Mouse (Mus musculus) cerebellum, adult 2 months (tissue): ENCODE data around the gene Gorab.

Experiments
- CTCF ChIP-seq: fragments of 200-500 bp; IDR thresholded peaks from 2 replicates; pipeline ENCODE4 v1.5.1; 2011; ENCODE audit warnings: low read depth, mild to moderate bottlenecking, control low read depth, low read length, moderate library complexity, borderline replicate concordance; ENCODE audit not compliant: insufficient read depth
- POLR2A ChIP-seq: fragments of 200-500 bp; IDR thresholded peaks from 2 replicates; pipeline ENCODE4 v1.6.1; 2011; ENCODE audit warnings: low read length, control low read depth, borderline replicate concordance; ENCODE audit not compliant: insufficient read depth

DNA sequence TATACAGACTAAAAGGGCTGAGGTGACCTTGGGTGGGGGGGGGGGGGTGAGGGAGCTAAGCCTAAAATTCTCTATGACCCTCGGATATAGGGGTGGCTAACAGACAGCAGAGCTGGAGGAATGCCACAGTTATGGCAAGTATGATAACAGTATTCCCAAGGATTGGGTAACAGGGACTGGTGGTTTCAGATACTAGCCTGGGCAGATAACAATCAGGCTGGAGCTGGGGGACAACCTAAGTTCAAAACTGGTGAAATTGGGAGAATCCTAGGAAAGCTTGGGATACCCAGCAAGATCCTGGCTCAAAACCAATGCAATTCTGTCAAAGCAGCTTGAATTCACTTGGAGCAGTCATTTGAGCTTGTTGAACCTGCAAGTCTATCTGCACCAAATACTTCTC lies 22.9 kb downstream of the Gorab start:
- TF ChIP-seq CTCF = no peak
- no peak for TF ChIP-seq POLR2A
